Mouse (Mus musculus) MEL (cell line): Measurements from ENCODE around the gene Arhgap29. TPM values are rescaled to one million over a fixed set of nuclear protein-coding genes. Genes with fewer than 3 reads are reported as not detected.

Source experiments
- DNase-seq: peaks from one replicate; pipeline ENCODE4 v3.0.0; 2011; ENCODE audit warnings: low read depth, low spot score
- H3K27ac ChIP-seq: 2 replicates; pipeline ENCODE4 v1.5.1; 2012; ENCODE audit warnings: low read depth, mild to moderate bottlenecking, control low read depth, low read length, moderate library complexity; ENCODE audit not compliant: control insufficient read depth
- H3K27me3 ChIP-seq, 2 experiments: fragments of 150-350 bp in 1 of 2; sonication (generic) in 1 of 2; 2 replicates each; pipeline ENCODE4 v1.6.1; 2012; ENCODE audit warnings: low read length in 2 of 2, mild to moderate bottlenecking in 2 of 2, improper control_type of control experiment in 1 of 2, moderate library complexity in 1 of 2; ENCODE audit not compliant: insufficient read depth in 2 of 2, control insufficient read depth in 1 of 2
- H3K36me3 ChIP-seq, 2 experiments: 2 replicates each; pipeline ENCODE4 v1.6.1; 2012 to 2014; ENCODE audit warnings: low read length in 2 of 2, improper control_type of control experiment in 1 of 2, inconsistent platforms in 1 of 2, mild to moderate bottlenecking in 1 of 2; ENCODE audit not compliant: insufficient read depth in 2 of 2, control insufficient read depth in 1 of 2
- H3K4me1 ChIP-seq, 2 experiments: fragments of 150-350 bp in 1 of 2; sonication (generic) in 1 of 2; 2 replicates each; pipeline ENCODE4 v1.6.1; 2012; ENCODE audit warnings: low read length in 2 of 2, improper control_type of control experiment in 1 of 2, mild to moderate bottlenecking in 1 of 2; ENCODE audit not compliant: insufficient read depth in 2 of 2, control insufficient read depth in 1 of 2
- H3K4me3 ChIP-seq, 2 experiments: fragments of 150-350 bp in 1 of 2; sonication (generic) in 1 of 2; 2 replicates each; pipeline ENCODE4 v1.5.1; 2012; ENCODE audit warnings: low read depth in 2 of 2, low read length in 2 of 2, mild to moderate bottlenecking in 2 of 2, moderate library complexity in 2 of 2, control low read depth in 1 of 2, improper control_type of control experiment in 1 of 2; ENCODE audit not compliant: control insufficient read depth in 1 of 2, insufficient read depth in 1 of 2
- H3K79me2 ChIP-seq: 2 replicates; pipeline ENCODE4 v1.6.1; 2012; ENCODE audit warnings: mild to moderate bottlenecking, low read length, moderate library complexity; ENCODE audit not compliant: control insufficient read depth, poor library complexity, insufficient read depth
- H3K9ac ChIP-seq: 2 replicates; pipeline ENCODE4 v1.6.1; 2012; ENCODE audit warnings: low read depth, mild to moderate bottlenecking, control low read depth, low read length, moderate library complexity; ENCODE audit not compliant: control insufficient read depth, poor library complexity, severe bottlenecking
- H3K9me3 ChIP-seq: fragments of 150-350 bp; sonication (generic); replicated peaks from 2 replicates; pipeline ENCODE4 v1.6.1; 2012; ENCODE audit warnings: mild to moderate bottlenecking, low read length, improper control_type of control experiment, moderate library complexity; ENCODE audit not compliant: insufficient read depth
- BHLHE40 ChIP-seq: IDR thresholded peaks from 2 replicates; pipeline ENCODE4 v1.6.1; 2012; ENCODE audit warnings: low read depth, mild to moderate bottlenecking, inconsistent platforms, low read length, improper control_type of control experiment, borderline replicate concordance
- CHD1 ChIP-seq: IDR thresholded peaks from 2 replicates; pipeline ENCODE4 v1.6.1; 2012; ENCODE audit warnings: low read depth, mild to moderate bottlenecking, inconsistent platforms, low read length, improper control_type of control experiment
- GABPA ChIP-seq: IDR thresholded peaks from 2 replicates; pipeline ENCODE4 v1.6.1; 2012; ENCODE audit warnings: low read depth, mild to moderate bottlenecking, inconsistent platforms, low read length, improper control_type of control experiment, moderate library complexity
- HCFC1 ChIP-seq: IDR thresholded peaks from 2 replicates; pipeline ENCODE4 v1.6.1; 2012; ENCODE audit warnings: low read depth, mild to moderate bottlenecking, inconsistent platforms, low read length, improper control_type of control experiment, moderate library complexity
- MAX ChIP-seq: IDR thresholded peaks from 2 replicates; pipeline ENCODE4 v1.6.1; 2011; ENCODE audit warnings: low read length, improper control_type of control experiment
- MAZ ChIP-seq: IDR thresholded peaks from 2 replicates; pipeline ENCODE4 v1.6.1; 2012; ENCODE audit warnings: low read depth, mild to moderate bottlenecking, inconsistent platforms, low read length, improper control_type of control experiment
- MEF2A ChIP-seq: IDR thresholded peaks from 2 replicates; pipeline ENCODE4 v1.6.1; 2014; ENCODE audit warnings: low read depth, mild to moderate bottlenecking, inconsistent platforms, low read length, improper control_type of control experiment; ENCODE audit not compliant: poor library complexity, insufficient replicate concordance, severe bottlenecking; ENCODE audit errors: extremely low read depth
- NELFE ChIP-seq: IDR thresholded peaks from 2 replicates; pipeline ENCODE4 v1.6.1; 2011; ENCODE audit warnings: low read depth, low read length, improper control_type of control experiment
- POLR2AphosphoS5 ChIP-seq: IDR thresholded peaks from 2 replicates; pipeline ENCODE4 v1.6.1; 2012; ENCODE audit warnings: low read depth, borderline replicate concordance, mild to moderate bottlenecking, inconsistent platforms, low read length, moderate library complexity, mixed read lengths
- RAD21 ChIP-seq: IDR thresholded peaks from 2 replicates; pipeline ENCODE4 v1.6.1; 2011; ENCODE audit warnings: mild to moderate bottlenecking, low read depth, low read length, improper control_type of control experiment
- RCOR1 ChIP-seq: IDR thresholded peaks from 2 replicates; pipeline ENCODE4 v1.6.1; 2012; ENCODE audit warnings: low read depth, mild to moderate bottlenecking, inconsistent platforms, low read length, improper control_type of control experiment
- SMC3 ChIP-seq: IDR thresholded peaks from 2 replicates; pipeline ENCODE4 v1.6.1; 2011; ENCODE audit warnings: low read depth, low read length, improper control_type of control experiment
- TAL1 ChIP-seq: IDR thresholded peaks from 2 replicates; pipeline ENCODE4 v1.6.1; 2012; ENCODE audit warnings: mild to moderate bottlenecking, inconsistent platforms, low read length, moderate library complexity, mixed read lengths
- TCF12 ChIP-seq: IDR thresholded peaks from 2 replicates; pipeline ENCODE4 v1.6.1; 2014; ENCODE audit warnings: low read depth, mild to moderate bottlenecking, inconsistent platforms, low read length, improper control_type of control experiment, moderate library complexity
- USF1 ChIP-seq: IDR thresholded peaks from 2 replicates; pipeline ENCODE4 v1.6.1; 2014; ENCODE audit warnings: low read depth, mild to moderate bottlenecking, inconsistent platforms, low read length, improper control_type of control experiment, moderate library complexity
- ZKSCAN1 ChIP-seq: IDR thresholded peaks from 2 replicates; pipeline ENCODE4 v1.6.1; 2012; ENCODE audit warnings: low read depth, mild to moderate bottlenecking, inconsistent platforms, low read length, improper control_type of control experiment, moderate library complexity
- ZMIZ1 ChIP-seq: IDR thresholded peaks from 2 replicates; pipeline ENCODE4 v1.6.1; 2012; ENCODE audit warnings: low read depth, mild to moderate bottlenecking, inconsistent platforms, low read length, improper control_type of control experiment, moderate library complexity
- ZNF384 ChIP-seq: IDR thresholded peaks from 2 replicates; pipeline ENCODE4 v1.6.1; 2012; ENCODE audit warnings: low read depth, mild to moderate bottlenecking, inconsistent platforms, low read length, improper control_type of control experiment
- polyA plus RNA-seq, 2 experiments: library from polyadenylated mRNA; stranded (reverse) in 1 of 2; unstranded in 1 of 2; fragments of >175 nt in 1 of 2; fragments of >200 nt in 1 of 2; gene quantifications; 2 replicates each; pipeline versions ENCODE4 v1.2.1 to v1.2.4; 2012; ENCODE audit warnings: low replicate concordance in 2 of 2, low read depth in 1 of 2; ENCODE audit not compliant: insufficient read length in 2 of 2, insufficient read depth in 1 of 2, missing spikeins in 1 of 2
- total RNA-seq: library from RNA; depleted of rRNA; stranded (reverse); fragments of 300-350 nt; gene quantifications from 2 replicates; pipeline ENCODE4 v1.2.3, GENCODE M21; 2012

The Arhgap29 gene
- total and polyA plus RNA-seq, 3 experiments, result 0.19 to 0.23 TPM; not detected in 1

GRCm38 (mm10) chr3:121917658-121918057 lies 34.7 kb upstream of the Arhgap29 start:
- DNase-seq, result no peak
- H3K36me3 ChIP-seq, result no peaks in the 10 kb centered on the region
- H3K9me3 ChIP-seq, result no peaks in the 10 kb centered on the region
- H3K27ac ChIP-seq, result no peak overlapping the region
- no peaks in the 10 kb centered on the region for H3K4me1 ChIP-seq
- no peaks in the 10 kb centered on the region for H3K79me2 ChIP-seq
- TF ChIP-seq GABPA (no peak), NELFE (no peak), MAX (no peak), ZKSCAN1 (no peak), TAL1 (no peak), USF1 (no peak), HCFC1 (no peak), ZNF384 (no peak), CHD1 (no peak), POLR2AphosphoS5 (no peak), MAZ (no peak), RAD21 (no peak), SMC3 (no peak)
- no peaks in the 10 kb centered on the region for H3K27me3 ChIP-seq
- no peak overlapping the region for H3K9ac ChIP-seq
- no peak overlapping the region for H3K4me3 ChIP-seq

GRCm38 (mm10) chr3:121919961-121920360 lies 32.4 kb upstream of the Arhgap29 start:
- no peak overlapping the region for H3K27ac ChIP-seq
- H3K4me3 ChIP-seq, result no peak overlapping the region
- H3K27me3 ChIP-seq, result no peaks in the 10 kb centered on the region
- H3K9ac ChIP-seq, result no peak overlapping the region
- no peaks in the 10 kb centered on the region for H3K36me3 ChIP-seq
- H3K79me2 ChIP-seq, result no peaks in the 10 kb centered on the region
- no peak for DNase-seq
- H3K4me1 ChIP-seq, result no peaks in the 10 kb centered on the region
- no peaks in the 10 kb centered on the region for H3K9me3 ChIP-seq
- TF ChIP-seq TCF12, result no peak
- TF ChIP-seq MEF2A, result no peak
- TF ChIP-seq ZMIZ1, result no peak
- no peak for TF ChIP-seq SMC3
- no peak for TF ChIP-seq RCOR1
- no peak for TF ChIP-seq BHLHE40
- no peak for TF ChIP-seq HCFC1
